Mouse (Mus musculus): ENCODE results near the gene Pcsk4. TPM values are rescaled to one million over a fixed set of nuclear protein-coding genes. Genes with fewer than 3 reads are reported as not detected.

Pcsk4 gene
- total RNA-seq, 4 experiments from 2014 or later = 3.5 to 8.2 (median 5.8) TPM

DNA sequence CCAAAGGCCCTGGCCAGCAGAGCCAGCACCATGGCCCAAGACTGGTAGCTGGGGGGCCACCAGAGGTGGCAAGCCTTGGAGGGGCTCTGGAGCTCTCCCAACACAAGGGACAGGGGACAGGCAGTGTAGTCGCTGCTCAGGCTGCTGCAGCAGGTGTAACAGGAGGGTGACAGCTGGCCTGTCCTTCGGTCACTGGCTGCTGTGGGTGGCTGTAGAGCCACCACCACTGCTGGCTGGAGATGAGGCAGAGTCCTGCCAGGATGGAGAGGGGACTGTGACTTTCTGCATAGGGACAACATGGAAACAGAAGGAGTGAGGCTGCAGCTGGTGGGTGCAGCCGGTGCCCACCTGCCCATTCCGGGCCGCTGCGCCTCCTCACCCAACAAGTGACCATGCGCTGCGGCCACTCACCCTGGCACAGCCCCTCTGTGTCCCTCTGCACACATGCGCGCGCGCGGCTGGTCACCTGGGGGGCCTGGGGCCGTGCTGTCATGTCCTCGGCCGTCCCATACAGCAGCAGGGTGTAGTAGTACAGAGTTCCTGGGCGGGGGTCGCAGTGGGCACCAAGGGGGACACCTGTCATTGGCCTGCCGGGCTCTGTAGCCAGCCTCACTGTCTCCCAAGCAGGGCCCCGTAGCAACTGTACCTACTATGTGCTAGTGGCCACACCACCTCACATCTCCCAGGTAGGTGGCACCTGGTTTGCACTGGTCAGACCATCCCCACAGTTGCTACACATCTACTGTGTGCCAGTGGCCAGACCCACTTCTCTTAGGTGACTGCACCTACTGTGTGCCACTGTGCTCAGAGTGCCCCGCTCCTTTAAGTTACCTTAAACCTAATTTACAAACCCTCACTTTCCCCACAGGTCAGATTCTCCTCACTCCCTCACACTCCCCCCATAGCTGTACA is 7.4 kb downstream of the Pcsk4 start:
- no peak for DNase-seq

GRCm38 (mm10) chr10:80321014-80321669 is 8.2 kb downstream of the Pcsk4 start:
- DNase-seq = no peak

DNA sequence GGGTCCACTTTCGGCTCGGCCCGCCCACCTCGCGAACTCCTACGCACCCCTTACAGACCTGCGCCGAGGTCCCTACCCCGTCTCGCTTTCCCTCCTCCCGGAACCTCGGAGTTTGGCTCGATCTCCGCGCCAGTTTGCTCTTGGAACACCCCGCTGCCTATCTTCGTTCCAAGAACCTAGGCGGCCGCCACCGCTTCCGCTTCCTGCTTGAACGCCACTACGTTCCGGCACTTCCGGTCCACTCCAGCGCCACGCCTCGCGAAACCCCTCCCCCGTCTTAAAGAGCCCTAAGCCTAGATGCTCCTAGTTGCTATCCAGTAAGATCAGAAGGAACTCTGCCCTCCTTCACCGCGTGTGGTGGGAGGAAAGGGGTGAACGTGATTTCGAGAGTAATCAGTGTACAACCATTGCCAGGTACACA is 8.9 kb downstream of the Pcsk4 start, which contains the start of gene 2310011J03Rik:
TSS of gene 2310011J03Rik (minus strand) at position 198 of the 421 bp plus-strand sequence.
- peak; percentile 90 for DNase-seq

- no peak for DNase-seq
Observed at GRCm38 (mm10) chr10:80317011-80317410, 12.3 kb downstream of the Pcsk4 start.

- DNase-seq = no peak
Observed at GRCm38 (mm10) chr10:80316359-80316781, 12.9 kb downstream of the Pcsk4 start.

DNA sequence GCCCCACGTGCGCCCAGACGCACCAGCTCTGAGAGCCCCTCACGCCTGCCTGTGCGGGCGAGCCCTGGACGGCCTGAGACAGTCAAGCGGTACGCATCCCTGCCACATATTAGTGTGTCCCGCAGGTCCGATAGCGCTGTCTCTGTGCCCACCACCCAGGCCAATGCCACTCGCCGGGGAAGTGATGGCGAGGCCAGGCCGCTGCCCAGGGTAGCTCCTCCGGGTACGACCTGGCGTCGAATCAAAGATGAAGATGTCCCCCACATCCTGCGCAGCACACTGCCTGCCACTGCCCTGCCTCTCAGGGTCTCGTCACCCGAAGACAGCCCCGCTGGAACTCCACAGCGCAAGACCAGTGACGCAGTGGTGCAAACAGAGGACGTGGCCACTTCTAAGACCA is 14.0 kb downstream of the Pcsk4 start:
- no peak for DNase-seq

DNA sequence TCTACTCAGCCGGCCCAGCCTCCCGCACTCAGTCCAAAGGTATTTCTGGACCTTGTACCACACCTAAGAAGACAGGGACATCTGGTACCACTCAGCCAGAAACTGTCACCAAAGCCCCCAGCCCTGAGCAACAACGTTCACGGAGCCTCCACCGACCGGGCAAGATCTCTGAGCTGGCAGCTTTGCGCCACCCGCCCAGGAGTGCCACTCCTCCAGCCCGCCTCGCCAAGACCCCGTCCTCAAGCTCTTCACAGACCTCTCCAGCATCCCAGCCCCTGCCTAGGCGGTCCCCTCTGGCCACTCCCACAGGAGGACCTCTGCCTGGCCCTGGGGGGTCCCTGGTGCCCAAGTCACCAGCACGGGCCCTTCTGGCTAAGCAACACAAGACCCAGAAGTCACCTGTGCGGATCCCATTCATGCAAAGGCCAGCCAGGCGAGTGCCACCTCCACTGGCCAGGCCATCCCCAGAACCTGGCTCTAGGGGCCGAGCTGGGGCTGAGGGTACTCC is 14.8 kb downstream of the Pcsk4 start:
- no peak for DNase-seq

GRCm38 (mm10) chr10:80313627-80314201 is 15.6 kb downstream of the Pcsk4 start:
- no peak for DNase-seq

GRCm38 (mm10) chr10:80312586-80313504 is 16.5 kb downstream of the Pcsk4 start:
- no peak for DNase-seq

DNA sequence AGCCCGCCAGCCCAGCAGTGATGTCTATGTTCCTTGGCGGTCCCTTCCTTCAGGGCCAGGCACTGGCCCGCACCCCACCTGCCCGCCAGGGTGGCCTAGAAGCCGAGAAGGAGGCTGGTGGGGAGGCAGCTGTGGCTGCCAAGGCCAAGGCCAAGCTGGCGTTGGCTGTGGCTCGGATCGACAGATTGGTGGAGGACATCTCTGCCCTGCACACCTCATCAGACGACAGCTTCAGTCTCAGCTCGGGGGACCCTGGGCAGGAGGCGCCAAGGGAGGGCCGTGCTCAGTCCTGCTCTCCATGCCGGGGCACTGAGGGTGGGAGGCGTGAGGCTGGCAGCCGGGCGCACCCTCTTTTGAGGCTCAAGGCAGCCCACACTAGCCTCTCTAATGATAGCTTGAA is 17.7 kb downstream of the Pcsk4 start:
- DNase-seq = no peak

DNA sequence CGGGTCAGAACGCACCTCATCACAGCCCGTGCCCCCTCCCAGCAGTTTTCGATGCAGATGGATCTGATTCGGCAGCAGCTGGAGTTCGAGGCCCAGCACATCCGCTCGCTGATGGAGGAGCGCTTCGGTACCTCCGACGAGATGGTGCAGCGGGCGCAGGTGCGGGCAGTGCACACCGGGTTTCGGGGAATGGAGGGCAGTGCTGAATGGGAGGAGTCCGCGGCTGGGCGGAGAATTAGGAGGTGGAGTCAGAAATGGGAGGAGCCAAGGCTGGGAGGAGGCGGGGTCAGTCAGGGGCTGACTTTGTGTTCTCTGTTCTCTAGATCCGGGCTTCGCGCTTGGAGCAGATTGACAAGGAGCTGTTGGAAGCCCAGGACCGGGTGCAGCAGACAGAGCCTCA is 24.4 kb downstream of the Pcsk4 start:
- no peak for DNase-seq

- no peak for DNase-seq
Observed at GRCm38 (mm10) chr10:80304458-80304857, 24.8 kb downstream of the Pcsk4 start.

- no peak for DNase-seq
Observed at GRCm38 (mm10) chr10:80302471-80302881, 26.8 kb downstream of the Pcsk4 start.

DNA sequence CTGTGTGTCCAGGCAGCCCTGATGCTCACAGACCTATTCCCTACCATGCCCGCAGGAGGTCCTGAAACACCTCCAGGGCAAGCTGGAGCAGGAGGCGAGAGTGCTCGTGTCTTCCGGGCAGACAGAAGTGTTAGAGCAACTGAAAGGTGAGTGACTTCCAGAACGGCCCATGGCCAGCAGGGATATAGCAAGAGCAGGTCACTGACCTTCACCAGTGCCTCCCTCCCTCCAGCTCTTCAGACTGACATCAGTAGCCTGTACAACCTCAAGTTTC is 27.3 kb downstream of the Pcsk4 start:
- DNase-seq = no peak

GRCm38 (mm10) chr10:80301256-80302081 is 27.8 kb downstream of the Pcsk4 start:
- no peak for DNase-seq

DNA sequence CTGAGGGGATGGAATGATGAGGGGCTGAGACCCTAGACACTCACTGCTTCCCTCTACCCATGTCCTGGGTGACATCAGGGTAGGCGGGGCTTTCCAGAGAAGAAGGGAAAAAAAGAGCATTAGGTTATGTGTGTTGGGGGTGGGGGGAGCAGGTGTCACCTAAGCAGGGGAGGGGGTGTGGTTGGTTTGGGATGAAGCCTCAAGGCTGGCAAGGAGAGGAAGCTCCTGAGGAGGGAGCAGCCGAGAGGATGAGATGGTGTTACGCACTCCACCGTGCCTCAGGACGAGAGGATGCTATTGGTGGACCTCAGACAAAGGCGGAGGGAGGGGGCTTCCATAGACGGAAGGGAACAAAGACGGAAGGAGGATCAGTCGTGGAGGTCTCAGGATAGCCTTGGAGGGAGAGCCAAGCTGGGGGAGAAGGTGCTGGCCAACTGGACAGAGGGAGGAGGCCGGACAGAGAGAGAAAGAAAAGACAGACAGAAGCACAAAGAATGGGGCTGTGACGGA is 28.6 kb downstream of the Pcsk4 start:
- no peak for DNase-seq

- DNase-seq = no peak
Observed at GRCm38 (mm10) chr10:80299824-80300223, 29.5 kb downstream of the Pcsk4 start.

DNA sequence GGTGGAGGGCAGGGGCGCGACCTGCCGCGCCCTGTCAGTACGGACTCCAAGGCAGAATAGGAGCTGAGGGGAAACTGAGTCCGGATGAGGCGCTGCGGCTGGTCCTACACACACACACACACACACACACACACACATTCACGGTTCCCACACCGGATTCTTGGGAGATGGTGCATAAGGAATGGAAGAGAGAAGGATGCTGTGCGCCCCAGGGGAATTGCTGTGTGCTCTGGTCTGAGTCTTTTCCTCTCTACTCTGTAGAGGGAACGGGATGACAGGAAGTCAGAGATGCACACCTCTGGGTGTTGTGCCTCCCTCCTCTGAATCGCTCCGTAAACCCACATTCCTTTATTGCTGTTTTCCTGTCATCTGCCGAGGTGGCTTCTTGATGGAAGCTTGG is 30.0 kb downstream of the Pcsk4 start:
- no peak for DNase-seq

GRCm38 (mm10) chr10:80298571-80299281 is 30.6 kb downstream of the Pcsk4 start:
- DNase-seq = no peak

DNA sequence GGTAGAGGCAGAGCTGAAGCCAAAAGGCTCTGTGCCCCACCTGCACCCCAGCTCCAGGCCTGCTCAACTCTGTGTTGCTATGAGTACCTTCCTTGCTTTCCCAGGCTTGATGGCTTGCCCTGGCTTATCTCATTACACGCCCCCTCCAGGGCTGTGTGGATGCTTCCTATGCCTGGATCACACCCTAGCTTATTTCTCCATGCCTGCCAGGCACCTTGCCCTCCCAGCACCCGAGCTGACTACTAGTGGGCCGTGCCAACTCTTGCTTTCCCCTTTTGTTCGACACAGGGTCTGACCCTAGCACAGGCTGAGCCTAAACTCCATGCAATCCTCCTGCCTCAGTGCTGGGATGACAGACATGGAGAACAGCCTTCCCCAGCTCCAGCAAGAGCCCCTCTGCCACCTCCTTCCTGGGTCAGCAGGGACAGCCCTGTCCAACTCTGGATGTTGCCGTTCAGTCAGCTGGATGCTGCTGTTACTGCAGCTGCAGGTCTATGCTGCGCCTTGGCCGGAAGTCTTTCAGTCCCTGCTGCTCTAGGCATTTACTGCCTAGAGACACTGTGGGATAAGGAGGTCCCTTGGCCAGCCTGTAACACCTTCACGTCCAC is 31.7 kb downstream of the Pcsk4 start:
- DNase-seq = no peak

Data from adrenal gland, adult 8-10 months (tissue).